Mouse (Mus musculus) forebrain, embryonic 16.5 days (tissue): ENCODE data around the gene Teddm2. TPM values are rescaled to one million over a fixed set of nuclear protein-coding genes. Genes with fewer than 3 reads are reported as not detected.

Source experiments
- ATAC-seq: fragments of 200-750 bp; cut with Nextera tagmentation; 2 replicates; pipeline ENCODE4 v1.8.0; 2017; ENCODE audit warnings: mild to moderate bottlenecking, moderate library complexity
- H3K27ac ChIP-seq: fragments of 300-500 bp; sonication (generic); 2 replicates; pipeline ENCODE4 v1.5.1; 2014; ENCODE audit warnings: low read length, control low read depth
- H3K27me3 ChIP-seq: fragments of 300-500 bp; sonication (generic); replicated peaks from 2 replicates; pipeline ENCODE4 v1.6.1; 2014; ENCODE audit warnings: low read length; ENCODE audit not compliant: control insufficient read depth, insufficient read depth
- H3K36me3 ChIP-seq: fragments of 300-500 bp; sonication (generic); 2 replicates; pipeline ENCODE4 v1.6.1; 2014; ENCODE audit not compliant: control insufficient read depth, insufficient read depth
- H3K4me1 ChIP-seq: fragments of 300-500 bp; sonication (generic); replicated peaks from 2 replicates; pipeline ENCODE4 v1.6.1; 2014; ENCODE audit warnings: low read length; ENCODE audit not compliant: control insufficient read depth, insufficient read depth
- H3K4me2 ChIP-seq: fragments of 300-500 bp; sonication (generic); 2 replicates; pipeline ENCODE4 v1.6.1; 2014; ENCODE audit warnings: mild to moderate bottlenecking, low read length, control low read depth
- H3K4me3 ChIP-seq: fragments of 300-500 bp; sonication (generic); replicated peaks from 2 replicates; pipeline ENCODE4 v1.5.1; 2014; ENCODE audit warnings: mild to moderate bottlenecking, low read length, control low read depth
- H3K9ac ChIP-seq: fragments of 300-500 bp; sonication (generic); replicated peaks from 2 replicates; pipeline ENCODE4 v1.6.1; 2014; ENCODE audit warnings: low read depth, low read length, control low read depth
- H3K9me3 ChIP-seq: fragments of 300-500 bp; sonication (generic); 2 replicates; pipeline ENCODE4 v1.6.1; 2016; ENCODE audit warnings: low read length; ENCODE audit not compliant: control insufficient read depth
- WGBS: fragments of 180-500 bp; shearing (Covaris S2); extraction: QIAGEN DNeasy Blood & Tissue Kit; methylation state at CpG from one replicate; pipeline ENCODE4 v1.1.7; 2014; 5-methylcytosine and 5-hydroxymethylcytosine counted together
- polyA plus RNA-seq: library from polyadenylated mRNA; unstranded; fragments of >200 nt; fragmentation: Nextera tagmentation; extraction: Ambion mirVana; gene quantifications from 2 replicates; pipeline ENCODE4 v1.2.1, GENCODE M21; 2015

Gene Teddm2
- polyA plus RNA-seq, result 2.3 and 2.4 TPM in 2 replicates

- Histone ChIP-seq H3K36me3 (peaks cover 8% of the 10 kb centered on the region), H3K4me3 (peak within 1 kb of the TSS; percentile 83), H3K4me2 (peak within 1 kb of the TSS; percentile 66), H3K4me1 (peaks cover 30% of the 10 kb centered on the region), H3K27me3 (no peaks in the 10 kb centered on the region), H3K27ac (peak within 1 kb of the TSS; percentile 97), H3K9me3 (no peaks in the 10 kb centered on the region), H3K9ac (peak within 1 kb of the TSS; percentile 79)
- WGBS, result under 1% methylated on average over 48 of the region's 51 CpGs
- ATAC-seq, result peak; percentile 96
These were observed at the start of gene Teddm2, which contains the start of gene Glul for GRCm38 (mm10) chr1:153899731-153900380. Gene Teddm2 (minus strand): TSS chr1:153900228. Gene Glul (plus strand): TSS chr1:153899944.

DNA sequence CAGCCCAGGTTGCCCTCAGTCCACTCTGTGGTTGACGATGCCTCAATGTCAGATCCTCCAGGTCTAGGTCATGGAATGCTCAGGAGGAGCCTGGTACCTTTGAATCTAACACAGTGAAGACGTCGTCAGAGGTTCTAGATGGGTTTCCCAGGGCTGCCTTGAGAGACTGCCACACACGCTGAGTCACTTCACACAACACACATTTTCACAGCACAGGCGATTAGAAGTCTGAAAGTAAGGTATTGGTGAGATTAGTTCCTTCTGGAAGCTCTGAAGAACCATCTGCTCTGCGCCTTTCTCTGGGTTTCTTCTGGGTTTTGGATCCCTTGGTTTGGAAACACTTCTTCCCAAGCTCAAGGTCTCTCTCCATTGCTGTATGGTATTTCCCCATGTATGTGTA, 47.8 kb upstream of the Teddm2 start:
- 96% methylated on average over 6 of the region's 6 CpGs for WGBS
- no peak overlapping the region for H3K9ac ChIP-seq

DNA sequence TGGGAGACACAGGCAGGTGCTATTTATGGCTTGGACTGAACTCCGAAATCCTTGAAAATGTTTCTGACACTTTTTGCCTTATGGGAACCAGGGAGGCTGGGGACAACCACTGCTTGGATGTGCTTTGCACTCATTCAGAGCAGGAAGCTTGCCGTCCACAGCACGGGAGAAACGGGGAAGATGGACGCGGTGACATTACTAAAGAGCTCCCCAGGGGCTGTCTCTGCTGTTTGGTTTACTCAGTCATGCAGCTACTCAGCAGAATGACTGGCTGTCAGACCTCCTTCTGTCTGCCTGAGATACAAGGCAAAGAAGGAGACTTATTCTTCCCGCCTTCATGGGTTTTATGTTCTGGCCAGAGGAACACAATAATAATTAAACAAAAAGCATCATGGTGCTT, 46.9 kb upstream of the Teddm2 start:
- no peaks in the 10 kb centered on the region for H3K9me3 ChIP-seq
- no peak overlapping the region for H3K4me3 ChIP-seq
- H3K4me1 ChIP-seq, result no peaks in the 10 kb centered on the region
- no peak for ATAC-seq
- no peak overlapping the region for H3K4me2 ChIP-seq
- H3K27ac ChIP-seq, result no peak overlapping the region
- H3K27me3 ChIP-seq, result no peaks in the 10 kb centered on the region
- WGBS, result 38% methylated on average over 7 of the region's 7 CpGs
- no peak overlapping the region for H3K9ac ChIP-seq
- H3K36me3 ChIP-seq, result no peaks in the 10 kb centered on the region

More for the DNA sequence above, 47.8 kb upstream of the Teddm2 start:
- ATAC-seq, result no peak
- no peaks in the 10 kb centered on the region for H3K27me3 ChIP-seq
- H3K4me1 ChIP-seq, result no peaks in the 10 kb centered on the region
- no peaks in the 10 kb centered on the region for H3K36me3 ChIP-seq
- no peak overlapping the region for H3K4me2 ChIP-seq
- H3K4me3 ChIP-seq, result no peak overlapping the region
- H3K27ac ChIP-seq, result no peak overlapping the region
- H3K9me3 ChIP-seq, result no peaks in the 10 kb centered on the region

- WGBS, result 69% methylated on average over 5 of the region's 5 CpGs
- Histone ChIP-seq H3K27me3 (no peaks in the 10 kb centered on the region), H3K27ac (no peak overlapping the region), H3K9ac (no peak overlapping the region), H3K4me1 (no peaks in the 10 kb centered on the region), H3K9me3 (no peaks in the 10 kb centered on the region), H3K36me3 (no peaks in the 10 kb centered on the region), H3K4me3 (no peak overlapping the region), H3K4me2 (no peak overlapping the region)
- ATAC-seq, result no peak
These were observed 45.2 kb upstream of the Teddm2 start for GRCm38 (mm10) chr1:153945181-153945580.

DNA sequence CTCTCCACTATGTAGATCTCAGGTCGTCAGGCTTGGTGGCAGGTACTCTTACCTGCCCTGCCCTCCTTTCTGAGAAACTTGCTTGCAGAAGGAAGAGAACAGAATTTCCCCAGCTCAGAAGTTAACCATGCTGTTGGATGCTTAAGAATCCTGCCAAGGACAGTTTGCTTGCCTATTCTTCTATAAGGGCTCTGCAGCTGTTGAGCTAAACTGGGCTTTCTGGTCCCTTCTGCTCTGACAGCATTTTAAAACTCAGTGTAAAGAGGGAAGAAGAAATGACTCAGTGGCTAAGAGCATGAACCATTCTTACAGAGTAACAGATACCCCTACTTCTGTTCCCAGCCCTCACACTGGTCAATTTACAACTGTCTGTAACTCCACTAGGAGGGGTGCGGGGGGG, 41.0 kb upstream of the Teddm2 start:
- Histone ChIP-seq H3K9ac (no peak overlapping the region), H3K4me2 (no peak overlapping the region), H3K27me3 (no peaks in the 10 kb centered on the region), H3K4me1 (no peaks in the 10 kb centered on the region), H3K9me3 (no peaks in the 10 kb centered on the region), H3K36me3 (no peaks in the 10 kb centered on the region), H3K27ac (no peak overlapping the region), H3K4me3 (no peak overlapping the region)
- ATAC-seq, result no peak
- WGBS, result 91% methylated on average over 2 of the region's 2 CpGs

DNA sequence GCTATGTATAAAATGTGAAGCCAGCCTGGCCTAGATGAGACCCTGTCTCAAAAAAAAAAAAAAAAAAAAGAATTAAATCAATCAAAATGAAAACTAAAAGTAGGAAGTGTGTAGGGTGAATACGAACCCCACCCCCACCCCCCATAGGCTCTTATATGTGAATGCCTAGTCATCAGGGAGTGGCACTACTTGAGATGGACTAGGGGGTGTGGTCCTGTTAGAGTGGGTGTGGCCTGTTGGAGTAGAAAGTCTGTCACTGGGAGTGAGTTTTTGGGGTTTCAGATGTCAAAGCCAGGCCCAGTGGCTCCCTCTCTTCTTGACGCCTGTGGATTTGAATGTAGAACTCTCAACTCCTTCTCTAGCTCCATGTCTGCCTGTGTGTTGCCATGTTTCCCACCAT, 37.0 kb upstream of the Teddm2 start:
- Histone ChIP-seq H3K9me3 (no peaks in the 10 kb centered on the region), H3K9ac (no peak overlapping the region), H3K4me3 (no peak overlapping the region), H3K4me1 (0 out of 2 replicates have a peak, but pooled peaks cover 2% of the 10 kb centered on the region), H3K4me2 (no peak overlapping the region), H3K27ac (no peak overlapping the region), H3K27me3 (no peaks in the 10 kb centered on the region), H3K36me3 (no peaks in the 10 kb centered on the region)
- no peak for ATAC-seq
- WGBS, result 93% methylated on average over 2 of the region's 2 CpGs

DNA sequence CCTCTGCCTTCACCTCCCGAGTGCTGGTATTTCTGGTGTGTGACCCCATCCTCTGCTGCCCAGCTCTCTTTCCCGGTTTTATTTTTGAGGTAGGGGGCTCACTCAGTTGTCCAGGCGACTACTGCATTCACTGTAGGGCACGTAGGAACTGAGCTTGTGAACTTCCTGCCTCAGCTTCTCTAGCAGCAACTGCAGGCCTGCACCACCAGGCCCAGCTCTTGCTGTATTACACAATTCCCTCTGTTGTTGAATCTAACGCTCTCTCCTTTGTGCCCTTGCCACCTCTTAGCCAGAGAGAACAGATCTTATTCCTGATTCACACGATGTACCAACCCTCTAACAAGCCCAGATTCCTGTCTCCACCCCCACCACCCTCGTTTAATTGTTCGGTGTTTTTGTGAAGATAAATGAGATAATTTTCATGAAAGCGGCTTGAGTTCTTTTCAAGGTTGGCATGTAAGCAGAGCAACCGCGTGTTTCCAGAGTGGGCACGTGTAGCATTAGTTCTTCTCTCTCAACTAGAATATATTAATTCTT, 35.9 kb upstream of the Teddm2 start:
- Histone ChIP-seq H3K4me2 (no peak overlapping the region), H3K27me3 (no peaks in the 10 kb centered on the region), H3K9ac (no peak overlapping the region), H3K27ac (no peak overlapping the region), H3K36me3 (no peaks in the 10 kb centered on the region), H3K4me3 (no peak overlapping the region), H3K4me1 (0 out of 2 replicates have a peak, but pooled peaks cover 2% of the 10 kb centered on the region), H3K9me3 (no peaks in the 10 kb centered on the region)
- WGBS, result 37% methylated on average over 12 of the region's 12 CpGs
- ATAC-seq, result no peak

DNA sequence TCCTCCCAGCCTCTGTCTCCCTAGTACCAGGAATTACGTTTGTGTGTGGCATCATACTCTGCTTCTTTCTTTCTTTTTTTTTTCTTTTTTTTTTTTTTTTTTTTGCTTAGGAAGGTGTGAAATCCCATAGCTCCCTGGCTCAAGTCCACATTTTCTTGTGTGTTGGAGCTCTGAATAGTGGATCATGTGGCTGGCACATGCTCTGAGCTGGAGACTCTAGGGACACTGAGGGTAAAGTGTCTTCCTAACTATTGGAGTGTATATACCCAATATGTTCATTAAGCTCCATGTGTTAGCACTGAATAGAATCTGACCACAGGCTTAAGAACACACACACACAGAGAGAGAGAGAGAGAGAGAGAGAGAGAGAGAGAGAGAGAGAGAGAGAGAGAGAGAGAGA, 33.7 kb upstream of the Teddm2 start:
- Histone ChIP-seq H3K4me1 (0 out of 2 replicates have a peak, but pooled peaks cover 2% of the 10 kb centered on the region), H3K9me3 (no peaks in the 10 kb centered on the region), H3K4me3 (no peak overlapping the region), H3K27me3 (no peaks in the 10 kb centered on the region), H3K4me2 (no peak overlapping the region), H3K36me3 (no peaks in the 10 kb centered on the region), H3K9ac (no peak overlapping the region), H3K27ac (no peak overlapping the region)
- ATAC-seq, result no peak
- WGBS, result 77% methylated on average over 1 of the region's 1 CpGs

DNA sequence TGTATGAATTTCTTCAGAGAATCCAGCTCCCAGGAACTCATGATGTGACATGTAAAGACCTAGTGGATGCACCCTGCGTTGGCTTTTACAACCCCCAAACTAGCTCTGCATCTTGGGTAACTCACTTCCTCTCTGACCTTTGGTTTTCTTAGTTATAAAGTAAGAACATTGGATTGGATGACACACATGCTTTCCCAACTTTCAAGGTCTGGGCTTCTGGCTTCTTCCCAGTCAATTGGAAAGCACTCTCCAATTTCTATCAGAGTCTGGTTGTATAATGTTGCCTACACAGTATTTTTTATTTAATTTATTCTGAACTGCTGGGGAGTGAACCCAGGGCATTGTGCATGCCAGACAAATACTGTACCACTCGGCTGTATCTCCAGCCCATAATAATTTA, 30.4 kb upstream of the Teddm2 start:
- Histone ChIP-seq H3K9me3 (no peaks in the 10 kb centered on the region), H3K27ac (no peak overlapping the region), H3K27me3 (no peaks in the 10 kb centered on the region), H3K4me2 (no peak overlapping the region), H3K4me1 (no peaks in the 10 kb centered on the region), H3K4me3 (no peak overlapping the region), H3K9ac (no peak overlapping the region), H3K36me3 (no peaks in the 10 kb centered on the region)
- WGBS, result 82% methylated on average over 2 of the region's 2 CpGs
- ATAC-seq, result no peak
